Mouse (Mus musculus): ENCODE results near the gene Plekhg5.
"Not testable (repeated sequence)": the region's sequence is repeated elsewhere in the genome, so short reads cannot be mapped to it uniquely, and the experiment has no call there.

The Plekhg5 gene

GRCm38 (mm10) chr4:152072121-152072601 is at the start of gene Plekhg5:
TSS of gene Plekhg5 (plus strand) at chr4:152072498.
- DNase-seq: peak; percentile 20

- DNase-seq: no peak
These were observed 49.8 kb upstream of the Plekhg5 start for GRCm38 (mm10) chr4:152022506-152022905.

- no peak for DNase-seq
These were observed 47.8 kb upstream of the Plekhg5 start for GRCm38 (mm10) chr4:152024525-152024924.

- DNase-seq: peak; percentile 39
These were observed 45.4 kb upstream of the Plekhg5 start for GRCm38 (mm10) chr4:152026751-152027508.

- DNase-seq: peak; percentile 100
These were observed 44.8 kb upstream of the Plekhg5 start, which contains the start of gene Zbtb48 for GRCm38 (mm10) chr4:152027524-152027923. TSS of gene Zbtb48 (minus strand) at chr4:152027671.

GRCm38 (mm10) chr4:152028456-152028855 is 43.8 kb upstream of the Plekhg5 start:
- DNase-seq: no peak

GRCm38 (mm10) chr4:152029087-152029486 is 43.2 kb upstream of the Plekhg5 start:
- DNase-seq: peak; percentile 2

GRCm38 (mm10) chr4:152029997-152030396 is 42.3 kb upstream of the Plekhg5 start:
- peak; percentile 14 for DNase-seq

- DNase-seq: no peak
These were observed 39.4 kb upstream of the Plekhg5 start for GRCm38 (mm10) chr4:152032922-152033321.

- not testable (repeated sequence) for DNase-seq
These were observed 35.8 kb upstream of the Plekhg5 start for GRCm38 (mm10) chr4:152036464-152036863.

GRCm38 (mm10) chr4:152038225-152038984 is 33.9 kb upstream of the Plekhg5 start, which contains the start of gene Tas1r1:
TSS of gene Tas1r1 (minus strand) at chr4:152038568.
- no peak for DNase-seq

GRCm38 (mm10) chr4:152038985-152039830 is 33.1 kb upstream of the Plekhg5 start, which contains the start of gene Nol9:
TSS of gene Nol9 (plus strand) at chr4:152039321.
- peak; percentile 95 for DNase-seq

- DNase-seq: peak; percentile 17
These were observed 32.4 kb upstream of the Plekhg5 start for GRCm38 (mm10) chr4:152039831-152040310.

GRCm38 (mm10) chr4:152041924-152042641 is 30.2 kb upstream of the Plekhg5 start:
- DNase-seq: no peak

- no peak for DNase-seq
These were observed 29.1 kb upstream of the Plekhg5 start for GRCm38 (mm10) chr4:152043171-152043570.

GRCm38 (mm10) chr4:152044609-152045008 is 27.7 kb upstream of the Plekhg5 start:
- no peak for DNase-seq

GRCm38 (mm10) chr4:152062390-152063110 is 9.7 kb upstream of the Plekhg5 start:
- DNase-seq: no peak

GRCm38 (mm10) chr4:152067280-152067679 is 5.0 kb upstream of the Plekhg5 start:
- DNase-seq: no peak

- DNase-seq: no peak
These were observed 4.1 kb upstream of the Plekhg5 start for GRCm38 (mm10) chr4:152068166-152068724.

- no peak for DNase-seq
These were observed 3.1 kb upstream of the Plekhg5 start for GRCm38 (mm10) chr4:152069245-152069644.

Measured in embryo, embryonic 11 days (tissue).